Mouse (Mus musculus) liver, postnatal 0 days (tissue): ENCODE results near the gene Cyp27b1. TPM values are rescaled to one million over a fixed set of nuclear protein-coding genes. Genes with fewer than 3 reads are reported as not detected.
A peak's percentile ranks its signal among the peaks of the same experiment; 100 is the strongest.

Experiments
- ATAC-seq: fragments of 200-750 bp; cut with Nextera tagmentation; 2 replicates; pipeline ENCODE4 v1.8.0; 2017; ENCODE audit warnings: mild to moderate bottlenecking, moderate library complexity
- DNase-seq: peaks from one replicate; pipeline ENCODE4 v3.0.0-alpha.2; 2016
- H3K27ac ChIP-seq: fragments of 300-500 bp; sonication (generic); 2 replicates; pipeline ENCODE4 v1.5.1; 2014; ENCODE audit warnings: antibody characterized with exemption, moderate library complexity, mild to moderate bottlenecking, low read depth
- H3K27me3 ChIP-seq: fragments of 300-500 bp; sonication (generic); 2 replicates; pipeline ENCODE4 v1.6.1; 2014; ENCODE audit warnings: low read length, control low read depth, mixed read lengths; ENCODE audit not compliant: insufficient read depth
- H3K36me3 ChIP-seq: fragments of 300-500 bp; sonication (generic); replicated peaks from 2 replicates; pipeline ENCODE4 v1.6.1; 2014; ENCODE audit warnings: mild to moderate bottlenecking, control low read depth, low read length, moderate library complexity, mixed read lengths; ENCODE audit not compliant: insufficient read depth
- H3K4me1 ChIP-seq: fragments of 300-500 bp; sonication (generic); 2 replicates; pipeline ENCODE4 v1.6.1; 2014; ENCODE audit warnings: antibody characterized with exemption, mild to moderate bottlenecking, control low read depth; ENCODE audit not compliant: insufficient read depth
- H3K4me2 ChIP-seq: fragments of 300-500 bp; sonication (generic); 2 replicates; pipeline ENCODE4 v1.6.1; 2014; ENCODE audit warnings: low read depth, mild to moderate bottlenecking, low read length, moderate library complexity, mixed read lengths
- H3K4me3 ChIP-seq: fragments of 300-500 bp; sonication (generic); 2 replicates; pipeline ENCODE4 v1.5.1; 2014; ENCODE audit warnings: low read depth, low read length
- H3K9ac ChIP-seq: fragments of 300-500 bp; sonication (generic); replicated peaks from 2 replicates; pipeline ENCODE4 v1.6.1; 2014; ENCODE audit warnings: mild to moderate bottlenecking, moderate library complexity
- H3K9me3 ChIP-seq: fragments of 300-500 bp; sonication (generic); 2 replicates; pipeline ENCODE4 v1.6.1; 2016; ENCODE audit warnings: mild to moderate bottlenecking, control low read depth, low read length, mixed read lengths
- CTCF ChIP-seq: sonication (generic); IDR thresholded peaks from 2 replicates; pipeline ENCODE4 v1.5.1; 2016; ENCODE audit warnings: antibody characterized with exemption, low read depth
- EP300 ChIP-seq: IDR thresholded peaks from 2 replicates; pipeline ENCODE4 v1.6.1; 2016; ENCODE audit warnings: antibody characterized with exemption, low read depth, mild to moderate bottlenecking
- WGBS: fragments of 180-500 bp; shearing (Covaris S2); extraction: QIAGEN DNeasy Blood & Tissue Kit; methylation state at CpG from one replicate; pipeline ENCODE4 v1.1.7; 2014; ENCODE audit not compliant: insufficient replicate concordance; 5-methylcytosine and 5-hydroxymethylcytosine counted together
- polyA plus RNA-seq: library from polyadenylated mRNA; unstranded; fragments of >200 nt; fragmentation: Nextera tagmentation; extraction: Ambion mirVana; gene quantifications from 2 replicates; pipeline ENCODE4 v1.2.1, GENCODE M21; 2015

Gene Cyp27b1
- polyA plus RNA-seq, 1 experiment from 2014 or later = not detected

DNA sequence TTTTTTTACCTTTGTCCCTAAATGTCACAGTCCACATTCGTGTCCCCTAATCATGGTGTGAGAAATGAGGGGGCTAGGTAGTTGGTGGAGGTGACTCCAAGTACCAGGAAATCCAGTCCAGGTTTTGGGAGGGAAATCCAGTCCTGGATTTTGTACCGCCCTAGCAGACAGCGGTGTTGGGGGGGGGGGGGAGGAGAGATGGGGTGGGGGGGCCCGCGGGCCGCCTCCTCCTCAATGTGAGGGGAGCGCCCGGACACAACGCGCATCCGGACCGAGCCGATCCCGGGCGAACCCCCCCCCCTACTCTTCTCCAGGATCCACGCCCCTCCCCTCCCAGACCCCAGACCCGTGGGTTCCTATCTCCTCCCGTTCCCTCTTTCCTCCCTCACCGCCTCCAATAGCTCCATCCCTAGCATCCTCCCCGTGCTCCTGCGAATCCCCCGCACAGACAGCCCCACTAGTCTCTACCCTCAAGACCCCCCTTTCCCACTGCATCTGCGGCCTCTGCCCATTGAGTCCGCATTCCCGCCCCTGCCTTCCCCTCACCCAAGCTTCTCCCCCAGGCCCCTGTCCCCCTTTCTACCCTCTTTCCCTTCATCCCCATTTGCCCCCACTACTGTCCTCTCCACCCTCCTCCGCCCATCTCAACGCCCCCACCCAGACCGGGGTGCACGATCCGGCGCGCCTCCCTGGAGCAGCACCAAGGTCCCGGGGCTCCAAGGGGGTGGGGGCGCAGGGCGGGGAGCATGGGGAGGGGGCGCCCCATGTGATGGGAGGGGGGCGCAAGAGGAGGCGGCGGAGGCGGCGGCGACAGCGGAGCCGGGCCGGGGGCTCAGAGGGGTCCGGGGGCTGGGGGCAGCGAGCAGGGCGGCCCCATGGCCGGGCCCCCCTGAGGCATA lies 30.9 kb downstream of the Cyp27b1 start:
- H3K27me3 ChIP-seq = peaks cover 21% of the 10 kb centered on the region; the same call in 1 of the 2 replicates
- WGBS = 28% methylated on average over 43 of the region's 49 CpGs
- H3K4me1 ChIP-seq = peaks cover 37% of the 10 kb centered on the region
- no peaks in the 10 kb centered on the region for H3K36me3 ChIP-seq
- H3K4me2 ChIP-seq = peak overlapping the region; percentile 69
- no peak overlapping the region for H3K9ac ChIP-seq
- no peak overlapping the region for H3K27ac ChIP-seq
- H3K4me3 ChIP-seq = peak overlapping the region; percentile 36
- no peaks in the 10 kb centered on the region for H3K9me3 ChIP-seq
- TF ChIP-seq CTCF = no peak
- DNase-seq (no peak), ATAC-seq (no peak)

DNA sequence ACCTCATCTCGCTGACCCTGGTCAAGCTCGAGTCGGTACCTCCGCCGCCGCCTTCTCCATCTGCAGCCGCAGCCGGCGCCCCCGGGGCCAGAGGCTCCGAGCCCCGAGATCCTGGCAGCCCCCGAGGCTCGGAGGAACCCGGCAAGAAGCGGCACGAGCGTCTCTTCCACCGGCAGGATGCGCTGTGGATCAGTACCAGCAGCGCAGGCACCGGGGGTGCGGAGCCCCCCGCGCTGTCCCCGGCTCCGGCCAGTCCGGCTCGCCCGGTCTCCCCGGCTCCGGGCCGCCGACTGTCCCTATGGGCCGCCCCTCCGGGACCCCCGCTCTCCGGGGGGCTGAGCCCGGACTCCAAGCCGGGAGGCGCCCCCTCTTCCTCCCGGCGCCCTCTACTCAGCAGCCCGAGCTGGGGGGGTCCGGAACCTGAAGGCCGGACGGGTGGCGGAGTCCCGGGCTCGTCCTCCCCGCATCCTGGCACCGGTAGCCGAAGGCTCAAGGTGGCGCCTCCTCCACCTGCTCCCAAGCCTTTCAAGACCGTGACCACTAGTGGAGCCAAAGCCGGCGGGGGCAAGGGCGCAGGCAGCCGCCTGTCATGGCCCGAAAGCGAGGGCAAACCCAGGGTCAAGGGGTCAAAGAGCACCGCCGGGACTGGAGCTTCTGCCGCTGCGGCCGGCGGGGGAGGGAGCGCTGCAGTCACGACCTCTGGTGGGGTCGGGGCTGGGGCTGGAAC lies 31.8 kb downstream of the Cyp27b1 start:
- Histone ChIP-seq H3K27me3 (peaks cover 21% of the 10 kb centered on the region; the same call in 1 of the 2 replicates), H3K4me1 (peaks cover 37% of the 10 kb centered on the region), H3K36me3 (no peaks in the 10 kb centered on the region), H3K4me2 (peak overlapping the region; percentile 69), H3K9me3 (no peaks in the 10 kb centered on the region), H3K27ac (no peak overlapping the region), H3K4me3 (peak overlapping the region; percentile 36), H3K9ac (no peak overlapping the region)
- DNase-seq (no peak), ATAC-seq (peak; percentile 14; the same call in 1 of the 2 replicates)
- WGBS = 59% methylated on average over 62 of the region's 70 CpGs
- TF ChIP-seq CTCF (no peak), EP300 (no peak)

GRCm38 (mm10) chr10:127080901-127081780 lies 33.1 kb downstream of the Cyp27b1 start:
- H3K9ac ChIP-seq = no peak overlapping the region
- H3K4me2 ChIP-seq = peak overlapping the region; percentile 48
- WGBS = 46% methylated on average over 48 of the region's 48 CpGs
- peaks cover 21% of the 10 kb centered on the region; the same call in 1 of the 2 replicates for H3K27me3 ChIP-seq
- H3K9me3 ChIP-seq = no peaks in the 10 kb centered on the region
- no peaks in the 10 kb centered on the region for H3K36me3 ChIP-seq
- no peak overlapping the region for H3K27ac ChIP-seq
- TF ChIP-seq EP300 = no peak
- TF ChIP-seq CTCF = no peak
- peaks cover 32% of the 10 kb centered on the region for H3K4me1 ChIP-seq
- ATAC-seq (no peak), DNase-seq (no peak)
- H3K4me3 ChIP-seq = no peak overlapping the region

GRCm38 (mm10) chr10:127081996-127082620 lies 34.1 kb downstream of the Cyp27b1 start:
- peaks cover 30% of the 10 kb centered on the region for H3K4me1 ChIP-seq
- peak; percentile 34; the same call in 1 of the 2 replicates for ATAC-seq
- no peaks in the 10 kb centered on the region for H3K9me3 ChIP-seq
- no peak for DNase-seq
- peaks cover 21% of the 10 kb centered on the region; the same call in 1 of the 2 replicates for H3K27me3 ChIP-seq
- H3K9ac ChIP-seq = no peak overlapping the region
- 0 out of 2 replicates have a peak overlapping the region, but pooled peaks have one; percentile 15 for H3K4me2 ChIP-seq
- H3K27ac ChIP-seq = no peak overlapping the region
- TF ChIP-seq CTCF (no peak), EP300 (no peak)
- 56% methylated on average over 8 of the region's 8 CpGs for WGBS
- H3K36me3 ChIP-seq = no peaks in the 10 kb centered on the region
- H3K4me3 ChIP-seq = no peak overlapping the region

DNA sequence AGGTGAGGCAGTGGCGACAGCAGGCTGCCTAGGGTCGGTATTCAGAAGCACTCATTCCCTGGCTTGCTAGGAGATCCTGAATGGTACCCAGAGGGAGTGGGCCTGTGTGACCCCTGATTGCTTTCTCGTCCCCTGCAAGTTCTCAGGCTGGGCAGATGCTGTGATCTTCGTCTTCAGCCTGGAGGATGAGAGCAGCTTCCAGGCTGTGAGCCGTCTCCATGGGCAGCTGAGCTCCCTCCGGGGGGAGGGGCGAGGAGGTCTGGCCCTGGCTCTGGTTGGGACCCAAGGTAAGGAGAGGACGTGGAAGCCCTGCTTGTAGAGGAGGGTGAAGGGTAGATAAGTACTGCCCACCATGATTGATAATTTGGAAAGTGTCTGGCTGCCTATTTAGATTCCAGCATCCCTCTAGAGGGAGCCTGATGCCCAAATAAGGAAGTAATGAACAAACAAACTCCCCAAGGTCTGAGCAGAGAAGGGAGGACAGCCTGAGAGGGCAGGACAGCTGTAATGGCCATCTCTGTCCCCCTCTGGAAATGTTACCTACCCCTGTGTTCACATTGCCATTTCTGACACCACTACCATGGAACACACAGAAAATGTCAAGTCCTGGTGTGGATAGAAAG lies 35.4 kb downstream of the Cyp27b1 start:
- DNase-seq (no peak), ATAC-seq (no peak)
- peaks cover 13% of the 10 kb centered on the region; the same call in 1 of the 2 replicates for H3K27me3 ChIP-seq
- H3K27ac ChIP-seq = no peak overlapping the region
- no peak overlapping the region for H3K4me2 ChIP-seq
- H3K9ac ChIP-seq = no peak overlapping the region
- 57% methylated on average over 8 of the region's 8 CpGs for WGBS
- H3K36me3 ChIP-seq = no peaks in the 10 kb centered on the region
- H3K4me1 ChIP-seq = peaks cover 27% of the 10 kb centered on the region
- H3K4me3 ChIP-seq = no peak overlapping the region
- no peaks in the 10 kb centered on the region for H3K9me3 ChIP-seq
- TF ChIP-seq CTCF = no peak
- TF ChIP-seq EP300 = no peak
